Mouse (Mus musculus) limb, embryonic 11.5 days (tissue): ENCODE measurements around the gene Hnrnph1. TPM values are rescaled to one million over a fixed set of nuclear protein-coding genes. Genes with fewer than 3 reads are reported as not detected.
"Not testable (repeated sequence)": the region's sequence is repeated elsewhere in the genome, so short reads cannot be mapped to it uniquely, and the experiment has no call there.

Experiments used
- ATAC-seq: fragments of 200-750 bp; cut with Nextera tagmentation; 2 replicates; pipeline ENCODE4 v1.8.0; 2017; ENCODE audit warnings: low read depth; ENCODE audit not compliant: insufficient number of reproducible peaks, low FRiP score, low TSS enrichment
- DNase-seq: peaks from one replicate; pipeline ENCODE4 v3.0.0-alpha.2; 2015; ENCODE audit warnings: low spot score
- H3K27ac ChIP-seq: fragments of 300-500 bp; sonication (generic); replicated peaks from 2 replicates; pipeline ENCODE4 v1.5.1; 2014; ENCODE audit warnings: low read depth, mild to moderate bottlenecking, low read length
- H3K27me3 ChIP-seq: fragments of 300-500 bp; sonication (generic); 2 replicates; pipeline ENCODE4 v1.6.1; 2014; ENCODE audit warnings: mild to moderate bottlenecking, low read length, mixed read lengths; ENCODE audit not compliant: control insufficient read depth, insufficient read depth
- H3K36me3 ChIP-seq: fragments of 300-500 bp; sonication (generic); 2 replicates; pipeline ENCODE4 v1.6.1; 2014; ENCODE audit warnings: mild to moderate bottlenecking, low read length, moderate library complexity, mixed read lengths; ENCODE audit not compliant: control insufficient read depth, insufficient read depth
- H3K4me1 ChIP-seq: fragments of 300-500 bp; sonication (generic); 2 replicates; pipeline ENCODE4 v1.6.1; 2014; ENCODE audit warnings: low read length, mixed read lengths; ENCODE audit not compliant: control insufficient read depth, insufficient read depth
- H3K4me2 ChIP-seq: fragments of 300-500 bp; sonication (generic); 2 replicates; pipeline ENCODE4 v1.6.1; 2014; ENCODE audit warnings: low read depth, mild to moderate bottlenecking, moderate library complexity; ENCODE audit not compliant: severe bottlenecking
- H3K4me3 ChIP-seq: fragments of 300-500 bp; sonication (generic); 2 replicates; pipeline ENCODE4 v1.5.1; 2014; ENCODE audit warnings: low read depth, low read length
- H3K9ac ChIP-seq: fragments of 300-500 bp; sonication (generic); 2 replicates; pipeline ENCODE4 v1.6.1; 2014; ENCODE audit warnings: mild to moderate bottlenecking, low read length
- H3K9me3 ChIP-seq: fragments of 300-500 bp; sonication (generic); 2 replicates; pipeline ENCODE4 v1.6.1; 2016; ENCODE audit warnings: low read length; ENCODE audit not compliant: control insufficient read depth
- WGBS: fragments of 180-500 bp; shearing (Covaris S2); extraction: QIAGEN DNeasy Blood & Tissue Kit; methylation state at CpG from one replicate; pipeline ENCODE4 v1.1.7; 2014; 5-methylcytosine and 5-hydroxymethylcytosine counted together
- polyA plus RNA-seq: library from polyadenylated mRNA; unstranded; fragments of >200 nt; fragmentation: Nextera tagmentation; extraction: Ambion mirVana; gene quantifications from 2 replicates; pipeline ENCODE4 v1.2.1, GENCODE M21; 2014

The Hnrnph1 gene
- polyA plus RNA-seq, 1 experiment from 2014 or later = 809 TPM

GRCm38 (mm10) chr11:50352177-50352576 is 24.6 kb upstream of the Hnrnph1 start:
- H3K4me1 ChIP-seq = no peaks in the 10 kb centered on the region
- H3K9ac ChIP-seq = no peak overlapping the region
- H3K27ac ChIP-seq = no peak overlapping the region
- H3K27me3 ChIP-seq = no peaks in the 10 kb centered on the region
- H3K4me2 ChIP-seq = no peak overlapping the region
- 76% methylated on average over 2 of the region's 2 CpGs for WGBS
- ATAC-seq = no peak
- no peak overlapping the region for H3K4me3 ChIP-seq
- no peak for DNase-seq
- H3K36me3 ChIP-seq = no peaks in the 10 kb centered on the region
- no peaks in the 10 kb centered on the region for H3K9me3 ChIP-seq

GRCm38 (mm10) chr11:50354162-50354561 is 22.6 kb upstream of the Hnrnph1 start, which contains the start of gene Cby3:
Gene Cby3 (plus strand): TSS chr11:50354462.
- H3K4me3 ChIP-seq = no peak within 1 kb of the TSS
- H3K9ac ChIP-seq = no peak within 1 kb of the TSS
- no peaks in the 10 kb centered on the region for H3K36me3 ChIP-seq

GRCm38 (mm10) chr11:50354851-50355250 is 21.9 kb upstream of the Hnrnph1 start:
- no peak overlapping the region for H3K4me3 ChIP-seq
- H3K9ac ChIP-seq = no peak overlapping the region
- H3K27ac ChIP-seq = no peak overlapping the region
- no peak overlapping the region for H3K4me2 ChIP-seq
- ATAC-seq (no peak), DNase-seq (no peak)
- H3K9me3 ChIP-seq = no peaks in the 10 kb centered on the region
- peaks cover 5% of the 10 kb centered on the region; the same call in 1 of the 2 replicates for H3K27me3 ChIP-seq
- WGBS = 78% methylated on average over 3 of the region's 3 CpGs
- no peaks in the 10 kb centered on the region for H3K36me3 ChIP-seq
- H3K4me1 ChIP-seq = no peaks in the 10 kb centered on the region

More at GRCm38 (mm10) chr11:50354162-50354561, 22.6 kb upstream of the Hnrnph1 start, which contains the start of gene Cby3:
- Histone ChIP-seq H3K27ac (no peak within 1 kb of the TSS), H3K4me2 (no peak within 1 kb of the TSS), H3K9me3 (no peaks in the 10 kb centered on the region), H3K4me1 (no peaks in the 10 kb centered on the region), H3K27me3 (peaks cover 5% of the 10 kb centered on the region; the same call in 1 of the 2 replicates)
- ATAC-seq (no peak), DNase-seq (no peak)

GRCm38 (mm10) chr11:50355395-50355794 is 21.4 kb upstream of the Hnrnph1 start:
- no peak for ATAC-seq
- WGBS = 74% methylated on average over 1 of the region's 1 CpGs
- Histone ChIP-seq H3K9me3 (no peaks in the 10 kb centered on the region), H3K36me3 (no peaks in the 10 kb centered on the region), H3K4me3 (no peak overlapping the region), H3K4me2 (no peak overlapping the region), H3K27ac (no peak overlapping the region), H3K4me1 (no peaks in the 10 kb centered on the region), H3K27me3 (peaks cover 5% of the 10 kb centered on the region; the same call in 1 of the 2 replicates), H3K9ac (no peak overlapping the region)
- DNase-seq = no peak

- H3K9me3 ChIP-seq = no peaks in the 10 kb centered on the region
- DNase-seq (peak; percentile 84), ATAC-seq (no peak)
- H3K4me2 ChIP-seq = peak overlapping the region; percentile 79
- H3K36me3 ChIP-seq = no peaks in the 10 kb centered on the region
- H3K27ac ChIP-seq = no peak overlapping the region; the same call in 1 of the 2 replicates
- H3K27me3 ChIP-seq = peaks cover 5% of the 10 kb centered on the region; the same call in 1 of the 2 replicates
- WGBS = 2% methylated on average over 74 of the region's 74 CpGs
- H3K4me1 ChIP-seq = no peaks in the 10 kb centered on the region
- H3K4me3 ChIP-seq = peak overlapping the region; percentile 52
- peak overlapping the region; percentile 64 for H3K9ac ChIP-seq
Measured at GRCm38 (mm10) chr11:50358950-50359861, 17.6 kb upstream of the Hnrnph1 start.

- H3K36me3 ChIP-seq, H3K27ac ChIP-seq, DNase-seq, H3K9ac ChIP-seq, H3K27me3 ChIP-seq, H3K4me1 ChIP-seq, H3K4me3 ChIP-seq, ATAC-seq, H3K9me3 ChIP-seq, H3K4me2 ChIP-seq: not testable (repeated sequence)
- 79% methylated on average over 1 of the region's 1 CpGs for WGBS
Measured at GRCm38 (mm10) chr11:50361282-50361681, 15.5 kb upstream of the Hnrnph1 start.

- H3K27me3 ChIP-seq = no peaks in the 10 kb centered on the region
Measured at GRCm38 (mm10) chr11:50364548-50364947, 12.2 kb upstream of the Hnrnph1 start.

GRCm38 (mm10) chr11:50365322-50365721 is 11.5 kb upstream of the Hnrnph1 start:
- Histone ChIP-seq H3K4me1 (no peaks in the 10 kb centered on the region), H3K4me2 (no peak overlapping the region), H3K27me3 (no peaks in the 10 kb centered on the region), H3K36me3 (no peaks in the 10 kb centered on the region), H3K9ac (no peak overlapping the region), H3K27ac (no peak overlapping the region), H3K9me3 (no peaks in the 10 kb centered on the region), H3K4me3 (no peak overlapping the region)
- no peak for ATAC-seq
- DNase-seq = no peak

More at GRCm38 (mm10) chr11:50364548-50364947, 12.2 kb upstream of the Hnrnph1 start:
- 14% methylated on average over 4 of the region's 4 CpGs for WGBS
- Histone ChIP-seq H3K9me3 (no peaks in the 10 kb centered on the region), H3K27ac (no peak overlapping the region), H3K36me3 (no peaks in the 10 kb centered on the region), H3K4me1 (no peaks in the 10 kb centered on the region), H3K9ac (no peak overlapping the region), H3K4me2 (no peak overlapping the region), H3K4me3 (no peak overlapping the region)
- DNase-seq = peak; percentile 87
- ATAC-seq = no peak
